ENCODE assay signal across 17 mouse cellular contexts in the genomic region with DNA sequence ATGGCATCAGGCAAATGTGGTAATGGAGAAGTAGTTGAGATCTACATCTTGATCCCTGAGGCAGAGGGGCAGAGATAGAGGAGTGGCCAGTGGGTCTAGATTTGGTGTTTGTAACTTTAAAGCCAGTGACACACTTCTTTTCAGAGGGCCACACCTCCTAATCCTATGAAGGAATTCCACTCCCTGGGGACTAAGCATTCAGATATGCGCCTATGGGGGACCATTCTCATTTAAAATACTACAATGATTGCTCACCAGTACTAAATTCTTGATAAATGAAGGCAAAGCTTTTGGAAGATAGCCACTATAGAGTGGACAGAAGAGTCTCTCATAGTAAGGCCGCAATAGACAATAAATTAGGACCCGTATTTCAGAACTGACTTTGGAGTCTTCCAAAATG.
"Had no signal": no experiment of that assay in that cellular context is flagged by ENCODE, and none has a peak within 500 bp of the region (broad histone marks: within the 10 kb centered on the region; RNA-seq: fewer than 3 reads in every experiment).

No protein-coding gene starts in this region.

- H3K9ac ChIP-seq: limb, embryonic 13.5 days; liver, embryonic 13.5 days; neural tube, embryonic 13.5 days; stomach, embryonic 15.5 days had no signal

- ATAC-seq: midbrain, embryonic 16.5 days had no signal

- H3K27ac ChIP-seq: limb, embryonic 13.5 days; liver, embryonic 13.5 days; macrophage; neural tube, embryonic 13.5 days; stomach, embryonic 15.5 days had no signal

- H3K36me3 ChIP-seq: limb, embryonic 13.5 days; liver, embryonic 13.5 days; neural tube, embryonic 13.5 days; stomach, embryonic 15.5 days had no signal

- H3K9me3 ChIP-seq: limb, embryonic 10.5 days; limb, embryonic 13.5 days; liver, embryonic 13.5 days; neural tube, embryonic 13.5 days; stomach, embryonic 15.5 days had no signal

- H3K4me3 ChIP-seq: limb, embryonic 10.5 days; limb, embryonic 13.5 days; liver, embryonic 13.5 days; myocyte; neural tube, embryonic 13.5 days; stomach, embryonic 15.5 days had no signal

- H3K4me2 ChIP-seq: limb, embryonic 13.5 days; liver, embryonic 13.5 days; neural tube, embryonic 13.5 days; stomach, embryonic 15.5 days had no signal

- DNase-seq: kidney, adult 9 months; kidney, postnatal 14 days; kidney, postnatal 4 days; liver; liver, embryonic 13.5 days; lung, adult 2 months; right cerebral cortex, postnatal 25 days; spleen, adult 18-20 months; thymus, adult 18-20 months; thymus, postnatal 36 days had no signal

- H3K27me3 ChIP-seq: limb, embryonic 13.5 days; liver, embryonic 13.5 days; neural tube, embryonic 13.5 days; stomach, embryonic 15.5 days had no signal

- H3K4me1 ChIP-seq: liver, embryonic 13.5 days; stomach, embryonic 15.5 days had no signal
